Mouse (Mus musculus) layer of hippocampus, postnatal 25 days (tissue): Measurements from ENCODE around the gene Gm3317. TPM values are rescaled to one million over a fixed set of nuclear protein-coding genes. Genes with fewer than 3 reads are reported as not detected.
"Not testable (repeated sequence)": the region's sequence is repeated elsewhere in the genome, so short reads cannot be mapped to it uniquely, and the experiment has no call there.

Source experiments
- DNase-seq, 2 experiments: peaks; one replicate each; pipeline ENCODE4 v3.0.0; 2022; ENCODE audit warnings: mixed read lengths in 2 of 2, low spot score in 1 of 2; ENCODE audit errors: extremely low spot score in 1 of 2
- total RNA-seq, 2 experiments: library from RNA; stranded (reverse); gene quantifications; 2 replicates each; pipeline ENCODE4 v1.2.3; 2021

The Gm3317 gene
- not detected for total RNA-seq

DNA sequence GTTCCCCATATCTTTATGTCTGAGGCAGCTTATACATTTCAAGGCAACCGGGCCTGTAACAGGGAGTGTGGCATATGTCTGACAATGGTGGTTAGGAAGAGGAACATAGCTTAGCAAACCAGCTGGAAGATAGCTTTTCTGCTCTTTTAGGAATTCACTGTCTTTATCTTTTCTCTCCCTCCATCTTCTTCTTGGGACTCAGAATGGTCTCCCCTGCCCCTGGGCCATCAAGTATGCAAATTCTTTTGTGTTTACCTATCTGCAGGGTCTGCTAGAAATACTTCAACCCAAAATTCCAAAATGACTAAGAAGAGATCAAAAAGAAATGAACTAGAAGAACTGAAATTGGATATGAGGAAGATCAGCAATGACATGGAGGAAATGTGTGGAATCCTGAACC, at the start of gene Gm3317:
Gene Gm3317 (plus strand): TSS at position 301 of the 400 bp plus-strand sequence.
- not testable (repeated sequence) for DNase-seq

- not testable (repeated sequence) for DNase-seq
Observed at GRCm38 (mm10) chr14:5131219-5131618, 33.1 kb upstream of the Gm3317 start, which contains the start of gene Gm8279. Gm8279 (plus strand) TSS chr14:5131519.

DNA sequence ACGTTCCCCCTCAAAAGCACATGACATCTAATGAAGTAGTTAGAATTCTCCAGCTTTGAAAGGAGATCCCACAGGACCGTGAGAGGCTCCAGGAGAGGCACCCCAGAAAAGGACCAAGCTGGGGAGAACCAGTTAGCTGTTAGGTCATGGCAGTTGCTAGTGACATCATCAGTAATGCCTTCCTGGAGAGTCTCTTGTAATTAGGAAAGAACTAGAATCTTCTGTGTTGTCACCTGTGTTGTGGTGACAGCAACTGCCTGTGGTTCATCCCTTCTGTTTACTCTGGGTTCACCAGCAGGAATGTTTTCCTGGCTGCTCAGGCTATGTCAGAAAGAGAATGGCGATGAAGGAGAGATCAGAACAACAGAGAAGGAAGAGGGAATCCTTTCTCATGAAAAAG, 21.2 kb downstream of the Gm3317 start, which contains the start of gene Gm8271:
Gene Gm8271 (plus strand): TSS at position 301 of the 400 bp plus-strand sequence.
- DNase-seq: not testable (repeated sequence)

Other genes starting within 250 kb of the Gm3317 start
- not detected for gene Gm8297, start 180.6 kb upstream of the Gm3317 start, total RNA-seq
- under 1 TPM in 1 of 2 experiments, not detected in 1; 0.94 TPM for gene Gm3298, start 148.6 kb upstream of the Gm3317 start, total RNA-seq
- not detected for gene 4930555G01Rik, start 113.9 kb upstream of the Gm3317 start, total RNA-seq
- gene Gm8281, start 93.5 kb upstream of the Gm3317 start, total RNA-seq: 1 to 10 TPM in 1 of 2 experiments, under 1 TPM in 1; 0.77 to 1.7 TPM
- gene Gm8279, start 33.0 kb upstream of the Gm3317 start, total RNA-seq: not detected
- gene Gm8271, start 21.3 kb downstream of the Gm3317 start, total RNA-seq: not detected
- gene Gm3526, start 96.0 kb downstream of the Gm3317 start, total RNA-seq: under 1 TPM in 1 of 2 experiments, not detected in 1; 0.15 TPM
- gene Gm3542, start 170.4 kb downstream of the Gm3317 start, total RNA-seq: not detected
- gene Gm3500, start 224.5 kb downstream of the Gm3317 start, total RNA-seq: not detected